Mouse (Mus musculus) brown adipose tissue, adult 24 weeks (tissue): ENCODE data around the gene Trp53inp2. TPM values are rescaled to one million over a fixed set of nuclear protein-coding genes. Genes with fewer than 3 reads are reported as not detected.

Experiments
- H3K27ac ChIP-seq: fragments of 200-500 bp; replicated peaks from 2 replicates; pipeline ENCODE4 v1.5.1; 2012; ENCODE audit warnings: low read depth, mild to moderate bottlenecking, low read length
- H3K4me1 ChIP-seq: fragments of 200-500 bp; 2 replicates; pipeline ENCODE4 v1.6.1; 2012; ENCODE audit warnings: low read length, mixed read lengths; ENCODE audit not compliant: control insufficient read depth, insufficient read depth, insufficient read length
- H3K4me3 ChIP-seq: fragments of 200-500 bp; 2 replicates; pipeline ENCODE4 v1.5.1; 2012; ENCODE audit warnings: low read depth, mild to moderate bottlenecking, low read length, moderate library complexity; ENCODE audit not compliant: insufficient read depth
- polyA plus RNA-seq: library from polyadenylated mRNA; stranded (reverse); fragments of >200 nt; gene quantifications from 2 replicates; pipeline ENCODE4 v1.2.4, GENCODE M21; 2012; ENCODE audit not compliant: missing spikeins, insufficient read depth, insufficient read length

Gene Trp53inp2
- polyA plus RNA-seq, 1 experiment, result 288 TPM

DNA sequence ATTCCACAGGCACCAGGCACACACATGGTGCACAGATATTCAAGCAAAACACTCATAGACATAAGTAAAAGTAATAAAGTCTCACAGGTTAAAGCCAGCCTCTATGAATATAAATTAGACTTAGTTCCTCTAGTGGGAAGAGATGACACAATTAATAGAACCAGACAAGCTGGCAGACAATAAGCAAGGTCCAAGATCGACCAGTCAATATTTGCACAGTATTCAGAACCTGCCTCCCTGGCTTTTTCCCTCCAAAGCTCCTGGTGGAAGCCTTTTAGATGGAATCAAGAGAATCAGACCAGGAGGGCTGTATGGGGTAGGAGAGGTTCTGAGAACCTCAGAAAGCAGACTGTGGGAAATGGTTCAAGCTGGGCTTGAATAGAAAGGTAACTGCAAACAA lies 7.0 kb upstream of the Trp53inp2 start:
- H3K27ac ChIP-seq, result peak overlapping the region; percentile 74

DNA sequence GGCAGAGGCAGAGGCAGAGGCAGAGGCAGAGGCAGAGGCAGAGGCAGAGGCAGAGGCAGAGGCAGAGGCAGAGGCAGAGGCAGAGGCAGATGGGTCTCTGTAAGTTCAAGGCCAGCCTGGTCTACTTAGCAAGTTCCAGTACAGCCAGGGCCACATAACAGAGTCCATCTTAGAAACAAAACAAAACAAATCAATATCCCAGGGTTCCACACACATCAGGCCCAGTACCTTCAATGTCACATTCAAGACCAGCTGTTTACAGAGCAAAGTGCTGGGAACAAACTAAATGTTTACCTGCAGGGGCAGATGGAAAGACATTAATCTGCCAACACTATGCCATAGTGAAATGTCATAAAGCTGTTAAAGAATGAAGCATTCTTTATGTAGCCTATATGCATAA lies 6.3 kb upstream of the Trp53inp2 start:
- Histone ChIP-seq H3K4me1 (peaks cover 11% of the 10 kb centered on the region; the same call in 1 of the 2 replicates), H3K27ac (peak overlapping the region; percentile 67; the same call in 1 of the 2 replicates), H3K4me3 (no peak overlapping the region)

More for the DNA sequence above, 7.0 kb upstream of the Trp53inp2 start:
- Histone ChIP-seq H3K4me3 (no peak overlapping the region), H3K4me1 (peaks cover 11% of the 10 kb centered on the region)

GRCm38 (mm10) chr2:155376191-155376590 lies 4.7 kb upstream of the Trp53inp2 start:
- no peak overlapping the region for H3K4me3 ChIP-seq
- H3K27ac ChIP-seq, result no peak overlapping the region
- peaks cover 9% of the 10 kb centered on the region; the same call in 1 of the 2 replicates for H3K4me1 ChIP-seq

DNA sequence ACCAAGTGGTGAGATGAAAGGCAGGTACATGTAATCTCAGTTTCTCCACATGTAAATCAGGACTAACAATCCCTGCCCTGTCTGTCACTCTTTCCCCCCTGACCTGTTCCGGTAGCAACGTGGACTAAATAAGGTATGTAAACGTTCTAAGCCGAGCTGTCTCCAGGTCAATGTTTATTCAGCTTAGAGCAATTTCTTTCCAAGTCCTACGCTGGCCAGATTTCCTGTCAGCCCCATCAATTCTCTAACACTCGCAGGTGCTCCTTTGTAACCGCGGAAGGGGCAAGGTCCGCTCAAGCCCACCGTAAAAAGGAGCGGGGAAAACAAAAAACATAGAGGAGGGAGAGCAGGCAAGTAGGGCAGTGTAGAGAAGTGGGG lies 190 bp downstream of the Trp53inp2 start:
- H3K4me3 ChIP-seq, result peak overlapping the region; percentile 64
- peak overlapping the region; percentile 98 for H3K27ac ChIP-seq
- H3K4me1 ChIP-seq, result peaks cover 2% of the 10 kb centered on the region; the same call in 1 of the 2 replicates

DNA sequence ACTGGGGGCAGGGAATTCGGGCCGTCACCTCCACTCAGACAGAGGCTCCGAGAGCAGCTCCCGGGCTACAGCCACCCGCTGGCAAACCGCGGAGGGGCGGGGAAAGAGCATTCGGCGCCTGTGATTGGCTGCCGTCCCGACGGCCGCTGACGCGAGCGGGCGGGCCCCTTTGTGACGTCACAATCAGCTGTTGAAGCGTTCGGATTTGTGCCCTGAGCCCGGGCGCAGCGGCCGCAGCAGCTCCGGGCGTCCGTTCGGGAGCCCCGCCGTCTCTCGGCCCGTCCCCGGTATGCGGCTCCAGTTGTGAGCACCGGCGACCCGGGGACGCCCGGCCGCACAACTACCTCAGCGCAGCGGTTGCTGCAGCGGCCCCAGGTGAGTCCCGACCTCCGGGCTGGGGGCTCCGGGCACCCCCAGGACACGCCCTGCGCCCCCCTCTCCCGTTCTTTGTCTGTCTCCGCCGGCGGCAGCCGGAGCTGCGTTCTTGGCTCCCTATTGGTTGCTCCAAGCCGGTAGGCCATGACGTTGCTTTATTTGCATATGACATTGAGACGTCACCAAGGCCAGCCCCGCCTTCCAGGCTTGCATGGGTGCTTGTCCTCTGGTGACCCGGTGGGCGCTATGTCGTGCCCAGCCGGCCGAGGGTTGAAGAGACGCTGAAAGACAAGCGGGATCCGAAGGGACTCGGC lies 928 bp downstream of the Trp53inp2 start:
- peak overlapping the region; percentile 98 for H3K27ac ChIP-seq
- H3K4me3 ChIP-seq, result peak overlapping the region; percentile 76
- H3K4me1 ChIP-seq, result peaks cover 3% of the 10 kb centered on the region; the same call in 1 of the 2 replicates

DNA sequence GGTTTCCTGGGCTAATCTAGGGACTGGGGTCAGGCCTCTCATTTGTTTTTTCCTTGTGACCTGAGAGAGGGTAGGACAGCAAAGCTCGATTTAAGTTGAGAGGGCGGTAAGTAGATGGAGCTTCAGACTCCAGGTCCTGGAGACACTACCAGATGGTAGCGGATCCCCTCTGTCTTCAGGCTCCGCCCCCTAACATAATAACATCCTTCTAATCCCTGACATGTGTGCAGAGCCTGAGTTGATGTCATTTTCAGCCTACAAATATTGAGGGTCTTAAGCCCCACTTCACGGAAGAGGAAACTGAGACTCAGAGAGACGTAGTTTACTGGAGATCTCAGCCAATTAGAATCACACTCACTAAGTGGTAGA lies 1.5 kb downstream of the Trp53inp2 start:
- H3K27ac ChIP-seq, result peak overlapping the region; percentile 97
- H3K4me3 ChIP-seq, result peak overlapping the region; percentile 76
- peaks cover 3% of the 10 kb centered on the region; the same call in 1 of the 2 replicates for H3K4me1 ChIP-seq

GRCm38 (mm10) chr2:155382791-155383438 lies 2.1 kb downstream of the Trp53inp2 start:
- Histone ChIP-seq H3K4me3 (peak overlapping the region; percentile 76), H3K4me1 (peaks cover 3% of the 10 kb centered on the region; the same call in 1 of the 2 replicates), H3K27ac (peak overlapping the region; percentile 97)

DNA sequence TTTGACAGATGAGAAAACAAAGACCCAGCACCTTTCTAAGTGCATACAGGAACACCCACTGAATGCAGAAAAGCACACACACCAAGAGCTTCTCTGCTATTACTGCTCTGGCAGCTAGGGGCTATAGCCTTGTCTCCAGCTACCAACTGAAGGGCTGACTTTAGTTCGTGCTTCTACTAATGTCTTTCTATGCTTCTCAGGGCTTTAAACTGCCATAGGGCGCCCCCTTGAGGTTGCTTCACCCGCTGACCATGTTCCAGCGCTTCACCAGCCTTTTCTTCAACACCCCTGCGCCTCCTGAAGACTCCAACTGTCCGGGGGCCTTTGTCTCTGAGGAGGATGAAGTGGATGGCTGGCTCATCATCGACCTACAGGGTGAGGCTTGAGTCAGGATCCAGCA lies 4.2 kb downstream of the Trp53inp2 start:
- Histone ChIP-seq H3K27ac (peak overlapping the region; percentile 11), H3K4me3 (no peak overlapping the region), H3K4me1 (peaks cover 3% of the 10 kb centered on the region; the same call in 1 of the 2 replicates)

GRCm38 (mm10) chr2:155385731-155386533 lies 5.1 kb downstream of the Trp53inp2 start:
- Histone ChIP-seq H3K4me1 (peaks cover 3% of the 10 kb centered on the region; the same call in 1 of the 2 replicates), H3K4me3 (peak overlapping the region; percentile 17), H3K27ac (peak overlapping the region; percentile 11; the same call in 1 of the 2 replicates)

- Histone ChIP-seq H3K4me1 (peaks cover 3% of the 10 kb centered on the region; the same call in 1 of the 2 replicates), H3K4me3 (0 out of 2 replicates have a peak overlapping the region, but pooled peaks have one; percentile 17), H3K27ac (0 out of 2 replicates have a peak overlapping the region, but pooled peaks have one; percentile 17)
Measured at GRCm38 (mm10) chr2:155386534-155386899, 5.7 kb downstream of the Trp53inp2 start.

DNA sequence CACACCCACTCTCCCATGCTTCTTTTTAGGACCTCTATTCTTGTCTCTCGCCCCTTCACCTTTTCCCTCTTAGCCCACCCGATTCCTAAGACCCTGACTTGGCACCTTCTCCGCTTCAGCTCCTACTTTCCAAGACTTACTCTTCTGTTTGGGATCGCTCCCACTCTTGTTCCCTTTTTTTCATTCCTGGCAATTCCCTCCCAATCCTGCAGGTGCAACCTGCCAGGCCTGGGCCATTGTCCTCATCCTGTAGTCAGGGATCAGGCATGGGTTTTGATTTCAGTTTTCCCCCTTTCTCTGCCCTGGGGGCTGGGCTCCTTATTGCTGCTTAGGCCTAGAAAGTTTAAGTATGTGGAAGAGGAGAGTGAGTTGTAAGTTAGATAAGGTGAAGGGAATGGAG lies 6.2 kb downstream of the Trp53inp2 start:
- H3K4me3 ChIP-seq, result 0 out of 2 replicates have a peak overlapping the region, but pooled peaks have one; percentile 11
- H3K27ac ChIP-seq, result 0 out of 2 replicates have a peak overlapping the region, but pooled peaks have one; percentile 17
- peaks cover 3% of the 10 kb centered on the region; the same call in 1 of the 2 replicates for H3K4me1 ChIP-seq

GRCm38 (mm10) chr2:155388573-155388972 lies 7.7 kb downstream of the Trp53inp2 start:
- Histone ChIP-seq H3K4me1 (peaks cover 3% of the 10 kb centered on the region; the same call in 1 of the 2 replicates), H3K4me3 (no peak overlapping the region), H3K27ac (no peak overlapping the region)

DNA sequence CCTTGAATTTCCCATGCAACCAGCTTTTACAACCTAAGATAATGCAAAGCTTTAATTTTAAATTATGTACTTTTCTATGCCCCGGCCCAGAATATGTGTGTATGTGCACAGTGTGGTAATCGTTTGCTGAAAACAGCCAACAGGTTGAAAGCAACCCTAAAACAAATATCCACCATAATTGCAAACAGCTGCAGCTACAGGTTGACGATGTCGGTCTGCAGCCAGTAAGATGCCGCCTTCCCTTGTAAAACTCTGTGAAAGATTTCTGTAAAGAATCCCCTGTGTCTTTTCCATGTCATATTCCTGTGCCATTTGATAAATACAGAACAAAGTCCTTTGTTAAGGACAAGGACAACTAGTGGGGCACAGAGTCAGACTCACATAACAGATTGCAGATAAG lies 13.7 kb downstream of the Trp53inp2 start:
- Histone ChIP-seq H3K27ac (no peak overlapping the region), H3K4me1 (no peaks in the 10 kb centered on the region), H3K4me3 (no peak overlapping the region)

GRCm38 (mm10) chr2:155400276-155400675 lies 19.4 kb downstream of the Trp53inp2 start:
- H3K4me3 ChIP-seq, result no peak overlapping the region
- no peaks in the 10 kb centered on the region for H3K4me1 ChIP-seq
- H3K27ac ChIP-seq, result no peak overlapping the region

GRCm38 (mm10) chr2:155401926-155402325 lies 21.1 kb downstream of the Trp53inp2 start:
- no peak overlapping the region for H3K27ac ChIP-seq
- no peak overlapping the region for H3K4me3 ChIP-seq
- H3K4me1 ChIP-seq, result no peaks in the 10 kb centered on the region
